Comparison of ENCODE assay signal across 7 mouse cellular contexts in genomic region chr13:52530008-52530945, GRCm38 (mm10). TPM values are rescaled to one million over a fixed set of nuclear protein-coding genes. Genes with fewer than 3 reads are reported as not detected.
DNase-seq lines count a peak whose midpoint lies in the region; ATAC-seq and TF ChIP-seq lines count a peak whose summit lies in the region.

No protein-coding gene starts in this region.

- no peak overlapping the region for H3K27ac ChIP-seq in bone marrow, adult 2 months (ENCODE audit: control insufficient read depth, insufficient read depth, low read depth, low read length, poor library complexity)
- H3K27ac ChIP-seq in embryonic facial prominence, embryonic 15.5 days (replicated peaks), result no peak overlapping the region
- H3K27ac ChIP-seq in heart, embryonic 12.5 days (ENCODE audit: poor library complexity, severe bottlenecking), result no peak overlapping the region
- no peak overlapping the region for H3K27ac ChIP-seq in kidney, embryonic 16.5 days (ENCODE audit: low read length)

- H3K9ac ChIP-seq in embryonic facial prominence, embryonic 15.5 days, result peak overlapping the region; percentile 13
- peak overlapping the region; percentile 67 for H3K9ac ChIP-seq in heart, embryonic 12.5 days
- peak overlapping the region; percentile 58 for H3K9ac ChIP-seq in kidney, embryonic 16.5 days (replicated peaks; ENCODE audit: low read length)

- H3K27me3 ChIP-seq in embryonic facial prominence, embryonic 15.5 days, result peaks cover 21% of the 10 kb centered on the region
- 0 out of 2 replicates have a peak, but pooled peaks cover 4% of the 10 kb centered on the region for H3K27me3 ChIP-seq in heart, embryonic 12.5 days (replicated peaks)
- H3K27me3 ChIP-seq in kidney, embryonic 16.5 days (ENCODE audit: insufficient read depth, low read length), result peaks cover 22% of the 10 kb centered on the region

- no peaks in the 10 kb centered on the region for H3K9me3 ChIP-seq in embryonic facial prominence, embryonic 15.5 days (replicated peaks)
- peaks cover 4% of the 10 kb centered on the region; the same call in 1 of the 2 replicates for H3K9me3 ChIP-seq in heart, embryonic 12.5 days (replicated peaks)
- no peaks in the 10 kb centered on the region for H3K9me3 ChIP-seq in kidney, embryonic 16.5 days (ENCODE audit: low read length)

- DNase-seq in liver, result peak; percentile 76
- DNase-seq in spleen, postnatal 36 days (ENCODE audit: low spot score in 2 of 2), result peak; percentile 75

- WGBS in bone marrow, adult 2 months, result 10% methylated on average over 50 of the region's 50 CpGs
- 2% methylated on average over 50 of the region's 50 CpGs for WGBS in embryonic facial prominence, embryonic 15.5 days
- 2% methylated on average over 50 of the region's 50 CpGs for WGBS in heart, embryonic 12.5 days
- WGBS in kidney, embryonic 16.5 days, result 2% methylated on average over 50 of the region's 50 CpGs

- ATAC-seq in embryonic facial prominence, embryonic 15.5 days (ENCODE audit: insufficient number of reproducible peaks, low FRiP score, low TSS enrichment, low read depth), result peak; percentile 90
- peak; percentile 87 for ATAC-seq in heart, embryonic 12.5 days (ENCODE audit: insufficient number of reproducible peaks, low FRiP score)
- peak; percentile 96 for ATAC-seq in kidney, embryonic 16.5 days (ENCODE audit: low FRiP score, low TSS enrichment)
- peak; percentile 42 for ATAC-seq in monocyte, adult 5-6 weeks (replicated peaks; ENCODE audit: insufficient number of reproducible peaks, low FRiP score, low TSS enrichment, poor library complexity, severe bottlenecking)

- TF ChIP-seq CTCF in bone marrow, adult 2 months (IDR thresholded peaks at IDR 0.05; ENCODE audit: control insufficient read depth, insufficient read depth, low read length), result peak; percentile 38; the same call in 1 of the 2 replicates

- no peaks in the 10 kb centered on the region for H3K36me3 ChIP-seq in embryonic facial prominence, embryonic 15.5 days
- H3K36me3 ChIP-seq in heart, embryonic 12.5 days, result no peaks in the 10 kb centered on the region
- H3K36me3 ChIP-seq in kidney, embryonic 16.5 days (ENCODE audit: insufficient read depth, low read length), result no peaks in the 10 kb centered on the region

- peak overlapping the region; percentile 97 for H3K4me2 ChIP-seq in embryonic facial prominence, embryonic 15.5 days (replicated peaks)
- peak overlapping the region; percentile 86 for H3K4me2 ChIP-seq in heart, embryonic 12.5 days
- H3K4me2 ChIP-seq in kidney, embryonic 16.5 days (replicated peaks; ENCODE audit: low read depth, low read length), result peak overlapping the region; percentile 82

- TF ChIP-seq POLR2A in bone marrow, adult 2 months (IDR thresholded peaks at IDR 0.05; ENCODE audit: borderline replicate concordance, control insufficient read depth, low read depth, low read length), result no peak; the same call in 1 of the 2 replicates

- peak overlapping the region; percentile 19 for H3K4me3 ChIP-seq in bone marrow, adult 2 months (replicated peaks; ENCODE audit: control insufficient read depth, low read depth, low read length)
- H3K4me3 ChIP-seq in embryonic facial prominence, embryonic 15.5 days (replicated peaks), result peak overlapping the region; percentile 52
- H3K4me3 ChIP-seq in heart, embryonic 12.5 days, result peak overlapping the region; percentile 56
- H3K4me3 ChIP-seq in kidney, embryonic 16.5 days (ENCODE audit: low read length), result peak overlapping the region; percentile 49

- no peaks in the 10 kb centered on the region; the same call in 1 of the 2 replicates for H3K4me1 ChIP-seq in bone marrow, adult 2 months (ENCODE audit: control insufficient read depth, insufficient read depth, low read length)
- H3K4me1 ChIP-seq in embryonic facial prominence, embryonic 15.5 days, result peaks cover 8% of the 10 kb centered on the region; the same call in 1 of the 2 replicates
- H3K4me1 ChIP-seq in heart, embryonic 12.5 days (replicated peaks), result peaks cover 22% of the 10 kb centered on the region
- H3K4me1 ChIP-seq in kidney, embryonic 16.5 days (ENCODE audit: insufficient read depth, low read length), result peaks cover 8% of the 10 kb centered on the region

RNA-seq across cellular contexts. Expression of gene Diras2, which starts 0.8 kb away (rescaled TPM):
- 3.1 and 5.9 TPM in 2 replicates for polyA plus RNA-seq in bone marrow, adult 2 months (2011; ENCODE audit: insufficient read depth, insufficient read length, low replicate concordance, missing spikeins)
- polyA plus RNA-seq in embryonic facial prominence, embryonic 15.5 days (2015; fragmentation: Nextera tagmentation; extraction: Ambion mirVana), result 0.47 and 0.71 TPM in 2 replicates
- 1.3 and 1.6 TPM in 2 replicates for polyA plus RNA-seq in heart, embryonic 12.5 days (2016; fragmentation: Nextera tagmentation; extraction: Ambion mirVana)
- 0.15 and 0.25 TPM in 2 replicates for polyA plus RNA-seq in kidney, embryonic 16.5 days (2015; fragmentation: Nextera tagmentation; extraction: Ambion mirVana)
- 0.19 to 1.4 TPM (median 1.4 TPM) in 3 replicates for total RNA-seq in monocyte, adult 5-6 weeks (2017)

RNA-seq across cellular contexts. Expression of gene Syk, which starts 52.7 kb away (rescaled TPM):
- 52.8 and 120 TPM in 2 replicates for polyA plus RNA-seq in bone marrow, adult 2 months (2011; ENCODE audit: insufficient read depth, insufficient read length, low replicate concordance, missing spikeins)
- polyA plus RNA-seq in embryonic facial prominence, embryonic 15.5 days (2015; fragmentation: Nextera tagmentation; extraction: Ambion mirVana), result 3.0 and 3.6 TPM in 2 replicates
- 8.7 and 8.8 TPM in 2 replicates for polyA plus RNA-seq in heart, embryonic 12.5 days (2016; fragmentation: Nextera tagmentation; extraction: Ambion mirVana)
- polyA plus RNA-seq in kidney, embryonic 16.5 days (2015; fragmentation: Nextera tagmentation; extraction: Ambion mirVana), result 7.5 and 7.6 TPM in 2 replicates
- 284 to 318 TPM (median 288 TPM) in 3 replicates for total RNA-seq in monocyte, adult 5-6 weeks (2017)

Comparison
In these comparisons a context has a peak if more than half of its experiments do, and no peak if none do; other contexts are left out.
1. ATAC-seq: peak in every context shown above with its lines; median percentile 96 in kidney, embryonic 16.5 days; 90 in embryonic facial prominence, embryonic 15.5 days; 87 in heart, embryonic 12.5 days; 42 in monocyte, adult 5-6 weeks.
2. H3K9ac ChIP-seq: peak in every context shown above with its lines; median percentile 67 in heart, embryonic 12.5 days; 58 in kidney, embryonic 16.5 days; 13 in embryonic facial prominence, embryonic 15.5 days.